Mouse (Mus musculus) myocyte (in vitro differentiated cells): ENCODE measurements around the gene Setdb2. TPM values are rescaled to one million over a fixed set of nuclear protein-coding genes. Genes with fewer than 3 reads are reported as not detected.
A peak's percentile ranks its signal among the peaks of the same experiment; 100 is the strongest.

ENCODE experiments used
- H3K27me3 ChIP-seq: one replicate; pipeline ENCODE4 v1.6.1; 2011; ENCODE audit not compliant: control insufficient read depth, insufficient read depth, insufficient read length
- H3K36me3 ChIP-seq: one replicate; pipeline ENCODE4 v1.6.1; 2011; ENCODE audit not compliant: control insufficient read depth, insufficient read depth
- H3K4me2 ChIP-seq: one replicate; pipeline ENCODE4 v1.6.1; 2011; ENCODE audit warnings: low read depth, control low read depth
- H3K4me3 ChIP-seq: one replicate; pipeline ENCODE4 v1.5.1; 2011; ENCODE audit warnings: mild to moderate bottlenecking, control low read depth, moderate library complexity
- H3K79me2 ChIP-seq: one replicate; pipeline ENCODE4 v1.6.1; 2011; ENCODE audit not compliant: control insufficient read depth, insufficient read depth
- H3ac ChIP-seq: one replicate; pipeline ENCODE4 v1.6.1; 2011; ENCODE audit not compliant: control insufficient read depth, insufficient read length
- CEBPB ChIP-seq: IDR thresholded peaks from 2 replicates; pipeline ENCODE4 v1.6.1; 2011; ENCODE audit warnings: mild to moderate bottlenecking, moderate library complexity; ENCODE audit not compliant: poor library complexity, insufficient read depth, severe bottlenecking
- E2F4 ChIP-seq: IDR thresholded peaks from one replicate; pipeline ENCODE4 v1.6.1; 2011; ENCODE audit warnings: mild to moderate bottlenecking, control low read depth, moderate library complexity; ENCODE audit not compliant: insufficient read depth
- MAX ChIP-seq: IDR thresholded peaks from one replicate; pipeline ENCODE4 v1.6.1; 2011; ENCODE audit warnings: low read depth, mild to moderate bottlenecking, control low read depth
- MYOD1 ChIP-seq, 3 experiments: IDR thresholded peaks; one replicate each; pipeline ENCODE4 v1.6.1; 2011; ENCODE audit warnings: control low read depth in 2 of 3, low read depth in 2 of 3, mild to moderate bottlenecking in 2 of 3, moderate library complexity in 1 of 3; ENCODE audit not compliant: insufficient read length in 2 of 3, control insufficient read depth in 1 of 3
- MYOG ChIP-seq, 3 experiments: IDR thresholded peaks; one replicate each; pipeline ENCODE4 v1.6.1; 2011; ENCODE audit warnings: control low read depth in 2 of 3, low read depth in 2 of 3, mild to moderate bottlenecking in 2 of 3; ENCODE audit not compliant: insufficient read length in 2 of 3, control insufficient read depth in 1 of 3, insufficient read depth in 1 of 3
- POLR2A ChIP-seq: IDR thresholded peaks from one replicate; pipeline ENCODE4 v1.6.1; 2011; ENCODE audit warnings: low read depth, mild to moderate bottlenecking, control low read depth, moderate library complexity; ENCODE audit not compliant: insufficient read length
- POLR2AphosphoS2 ChIP-seq: IDR thresholded peaks from one replicate; pipeline ENCODE4 v1.6.1; 2011; ENCODE audit warnings: low read depth, control low read depth; ENCODE audit not compliant: insufficient read length
- REST ChIP-seq: IDR thresholded peaks from one replicate; pipeline ENCODE4 v1.6.1; 2011; ENCODE audit warnings: mild to moderate bottlenecking, control low read depth, moderate library complexity; ENCODE audit not compliant: insufficient read depth, insufficient read length
- SRF ChIP-seq: IDR thresholded peaks from one replicate; pipeline ENCODE4 v1.6.1; 2011; ENCODE audit warnings: low read depth; ENCODE audit not compliant: control insufficient read depth, insufficient read length
- TCF12 ChIP-seq: IDR thresholded peaks from one replicate; pipeline ENCODE4 v1.6.1; 2011; ENCODE audit warnings: mild to moderate bottlenecking, control low read depth; ENCODE audit not compliant: poor library complexity, insufficient read depth, severe bottlenecking
- TCF3 ChIP-seq: IDR thresholded peaks from one replicate; pipeline ENCODE4 v1.6.1; 2011; ENCODE audit warnings: low read depth, control low read depth; ENCODE audit not compliant: insufficient read length
- USF1 ChIP-seq: IDR thresholded peaks from one replicate; pipeline ENCODE4 v1.6.1; 2011; ENCODE audit warnings: low read depth, mild to moderate bottlenecking, control low read depth, moderate library complexity
- polyA plus RNA-seq: library from polyadenylated mRNA; unstranded; fragments of >200 nt; fragmentation: generic; extraction: Trizol; gene quantifications from one replicate; pipeline ENCODE4 v1.2.1, GENCODE M21; 2012; ENCODE audit warnings: missing spikeins

Setdb2 gene
- polyA plus RNA-seq, 1 experiment = 2.2 TPM

GRCm38 (mm10) chr14:59389532-59389931 is 51.2 kb downstream of the Setdb2 start:
- Histone ChIP-seq H3ac (no peak overlapping the region), H3K27me3 (no peaks in the 10 kb centered on the region), H3K4me2 (no peak overlapping the region), H3K4me3 (no peak overlapping the region), H3K79me2 (no peaks in the 10 kb centered on the region), H3K36me3 (no peaks in the 10 kb centered on the region)
- TF ChIP-seq REST (no peak), MAX (no peak), POLR2A (no peak), MYOD1 (IDR thresholded peaks at IDR 0.05; ENCODE audit: control insufficient read depth in 1 of 3, insufficient read length in 2 of 3, low read depth in 2 of 3) (no peak), E2F4 (no peak), MYOG (IDR thresholded peaks at IDR 0.05; ENCODE audit: control insufficient read depth in 1 of 3, insufficient read depth in 1 of 3, insufficient read length in 2 of 3, low read depth in 2 of 3) (no peak), TCF3 (no peak), SRF (no peak), CEBPB (no peak), TCF12 (no peak), USF1 (no peak), POLR2AphosphoS2 (no peak)

GRCm38 (mm10) chr14:59370348-59371068 is 70.2 kb downstream of the Setdb2 start:
- H3K79me2 ChIP-seq = no peaks in the 10 kb centered on the region
- TF ChIP-seq REST = no peak
- TF ChIP-seq MYOG (IDR thresholded peaks at IDR 0.05; ENCODE audit: control insufficient read depth in 1 of 3, insufficient read depth in 1 of 3, insufficient read length in 2 of 3, low read depth in 2 of 3) = no peak
- no peak for TF ChIP-seq SRF
- no peak for TF ChIP-seq CEBPB
- no peak for TF ChIP-seq POLR2A
- no peak for TF ChIP-seq TCF3
- TF ChIP-seq MAX = no peak
- TF ChIP-seq E2F4 = no peak
- no peak for TF ChIP-seq MYOD1 (IDR thresholded peaks at IDR 0.05; ENCODE audit: control insufficient read depth in 1 of 3, insufficient read length in 2 of 3, low read depth in 2 of 3)
- no peak for TF ChIP-seq USF1
- TF ChIP-seq TCF12 = no peak
- no peak for TF ChIP-seq POLR2AphosphoS2

GRCm38 (mm10) chr14:59366386-59367105 is 74.1 kb downstream of the Setdb2 start:
- H3K79me2 ChIP-seq = no peaks in the 10 kb centered on the region
- TF ChIP-seq POLR2AphosphoS2 = no peak
- no peak for TF ChIP-seq TCF12
- TF ChIP-seq MAX = no peak
- TF ChIP-seq MYOG (IDR thresholded peaks at IDR 0.05; ENCODE audit: control insufficient read depth in 1 of 3, insufficient read depth in 1 of 3, insufficient read length in 2 of 3, low read depth in 2 of 3) = no peak
- no peak for TF ChIP-seq REST
- TF ChIP-seq E2F4 = no peak
- no peak for TF ChIP-seq POLR2A
- TF ChIP-seq TCF3 = no peak
- no peak for TF ChIP-seq MYOD1 (IDR thresholded peaks at IDR 0.05; ENCODE audit: control insufficient read depth in 1 of 3, insufficient read length in 2 of 3, low read depth in 2 of 3)
- TF ChIP-seq USF1 = no peak
- no peak for TF ChIP-seq CEBPB
- no peak for TF ChIP-seq SRF
- no peak overlapping the region for H3K4me2 ChIP-seq
- H3K27me3 ChIP-seq = no peaks in the 10 kb centered on the region
- H3K4me3 ChIP-seq = no peak overlapping the region
- H3ac ChIP-seq = no peak overlapping the region
- H3K36me3 ChIP-seq = no peaks in the 10 kb centered on the region

More at GRCm38 (mm10) chr14:59370348-59371068, 70.2 kb downstream of the Setdb2 start:
- no peaks in the 10 kb centered on the region for H3K27me3 ChIP-seq
- no peak overlapping the region for H3K4me2 ChIP-seq
- H3ac ChIP-seq = no peak overlapping the region
- no peaks in the 10 kb centered on the region for H3K36me3 ChIP-seq
- no peak overlapping the region for H3K4me3 ChIP-seq

- Histone ChIP-seq H3ac (no peak within 1 kb of the TSS), H3K36me3 (no peaks in the 10 kb centered on the region), H3K27me3 (no peaks in the 10 kb centered on the region), H3K79me2 (no peaks in the 10 kb centered on the region), H3K4me2 (peak within 1 kb of the TSS; percentile 60), H3K4me3 (no peak within 1 kb of the TSS)
- no peak for TF ChIP-seq REST
- TF ChIP-seq POLR2AphosphoS2 = no peak
- TF ChIP-seq MYOG (IDR thresholded peaks at IDR 0.05; ENCODE audit: control insufficient read depth in 1 of 3, insufficient read depth in 1 of 3, insufficient read length in 2 of 3, low read depth in 2 of 3) = no peak
- TF ChIP-seq TCF12 = no peak
- TF ChIP-seq E2F4 = no peak
- TF ChIP-seq TCF3 = no peak
- TF ChIP-seq MYOD1 (IDR thresholded peaks at IDR 0.05; ENCODE audit: control insufficient read depth in 1 of 3, insufficient read length in 2 of 3, low read depth in 2 of 3) = no peak
- no peak for TF ChIP-seq POLR2A
Measured at GRCm38 (mm10) chr14:59365244-59365644, 75.4 kb downstream of the Setdb2 start, which contains the start of gene Phf11d. Gene Phf11d, minus strand, starts transcription at chr14:59365470.

Other genes with a start within 250 kb of the Setdb2 start
- 5.7 TPM for gene Rcbtb1, start 239.7 kb downstream of the Setdb2 start, polyA plus RNA-seq
- gene Gm6904, start 180.7 kb downstream of the Setdb2 start, polyA plus RNA-seq = not detected
- gene Phf11a, start 143.4 kb downstream of the Setdb2 start, polyA plus RNA-seq = not detected
- gene Phf11b, start 99.5 kb downstream of the Setdb2 start, polyA plus RNA-seq = 0.06 TPM
- gene Phf11d, start 75.4 kb downstream of the Setdb2 start, polyA plus RNA-seq = 0.06 TPM
- gene Phf11c, start 45.5 kb downstream of the Setdb2 start, polyA plus RNA-seq = 0.07 TPM
- 8.3 TPM for gene Cab39l, start 88 bp upstream of the Setdb2 start, polyA plus RNA-seq
- 10.5 TPM for gene Cdadc1, start 157.1 kb upstream of the Setdb2 start, polyA plus RNA-seq
- 4.3 TPM for gene Shisa2, start 184.4 kb upstream of the Setdb2 start, polyA plus RNA-seq